Mouse (Mus musculus) yolk sac, embryonic 10.5 days (tissue): Measurements from ENCODE around the gene Myo15.
"Not testable (repeated sequence)": the region's sequence is repeated elsewhere in the genome, so short reads cannot be mapped to it uniquely, and the experiment has no call there.

Source experiments
- DNase-seq: peaks from one replicate; pipeline ENCODE4 v3.0.0-alpha.2; 2017; ENCODE audit warnings: low spot score

The Myo15 gene

DNA sequence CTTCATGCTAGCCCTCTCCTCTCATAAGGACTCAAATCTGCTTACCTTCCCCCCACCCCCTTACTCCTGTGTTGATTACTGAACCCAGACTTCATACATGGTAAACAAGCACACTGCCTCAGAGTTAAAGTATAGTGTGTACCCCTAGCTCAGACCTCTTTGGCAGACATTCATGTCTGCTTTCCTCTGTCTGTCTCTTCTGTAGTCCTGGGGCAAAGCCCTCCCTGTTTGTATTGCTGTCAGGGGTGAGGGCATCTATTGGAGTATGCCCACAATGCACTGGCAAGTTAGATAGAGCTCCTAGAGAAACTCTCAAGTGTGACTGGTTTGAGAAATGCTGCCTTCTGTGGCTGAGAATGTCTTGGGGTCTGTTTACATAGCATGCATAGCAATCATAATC lies 84.0 kb downstream of the Myo15 start:
- no peak for DNase-seq

- no peak for DNase-seq
Observed at GRCm38 (mm10) chr11:60557675-60558074, 88.5 kb downstream of the Myo15 start.

GRCm38 (mm10) chr11:60559342-60559741 lies 90.2 kb downstream of the Myo15 start:
- peak; percentile 32 for DNase-seq

GRCm38 (mm10) chr11:60574006-60574405 lies 104.9 kb downstream of the Myo15 start:
- DNase-seq = not testable (repeated sequence)
